Mouse (Mus musculus) T-helper 1 cell (primary cell): ENCODE results near the gene Rarg.

Experiments
- in situ Hi-C: fragments of 300-600 bp; cut with MboI, MseI; formaldehyde crosslinking; loops from one replicate; pipeline ENCODE4 v1.15.1; 2025; ENCODE audit warnings: high pct_unique_total_duplicates

The Rarg gene

DNA sequence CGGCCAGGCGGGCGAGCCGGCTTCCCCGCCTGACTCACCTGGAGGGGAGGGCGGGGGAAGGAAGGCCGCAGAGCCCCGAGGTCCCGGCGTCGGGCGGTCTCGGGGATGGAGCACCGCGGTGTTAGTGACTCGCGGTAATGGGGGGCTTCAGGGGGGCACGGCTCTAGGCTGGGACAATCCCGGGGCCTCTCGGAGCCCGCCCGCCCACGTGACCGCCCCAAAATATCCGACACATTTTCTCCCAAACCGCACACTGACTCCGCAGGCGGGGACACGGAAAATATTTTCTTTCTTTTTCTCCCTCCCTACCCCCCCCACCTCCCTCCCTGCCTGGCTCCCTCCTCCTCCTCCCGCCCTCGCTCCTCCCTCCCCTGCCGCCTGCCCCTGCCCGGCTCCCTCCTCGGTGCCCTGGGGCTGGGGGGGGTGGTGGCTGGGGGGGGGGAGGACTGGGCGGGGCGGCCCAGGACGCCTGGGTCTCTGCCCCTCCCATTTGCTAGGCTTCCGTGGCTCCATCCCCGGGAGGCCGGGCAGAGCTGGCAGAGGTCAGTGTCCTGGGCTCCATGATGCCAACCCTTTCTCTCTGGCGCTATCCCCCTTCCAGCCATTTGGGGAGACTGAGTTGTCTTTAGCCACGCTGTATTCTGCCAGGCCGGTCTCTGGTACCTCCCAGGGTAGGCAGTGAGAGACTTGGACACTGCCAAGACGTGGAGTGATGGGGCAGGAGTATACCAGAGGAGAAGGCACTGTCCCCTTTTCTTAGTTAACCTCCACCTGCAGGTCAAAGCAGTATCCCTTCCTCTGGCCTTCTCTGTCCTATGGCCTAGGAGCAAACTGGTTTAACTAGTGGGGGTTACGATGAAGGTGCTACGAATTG lies at the start of gene Rarg:
Gene Rarg (minus strand): TSS at position 316 of the 874 bp plus-strand sequence.
- in situ Hi-C loops: no loop called here

DNA sequence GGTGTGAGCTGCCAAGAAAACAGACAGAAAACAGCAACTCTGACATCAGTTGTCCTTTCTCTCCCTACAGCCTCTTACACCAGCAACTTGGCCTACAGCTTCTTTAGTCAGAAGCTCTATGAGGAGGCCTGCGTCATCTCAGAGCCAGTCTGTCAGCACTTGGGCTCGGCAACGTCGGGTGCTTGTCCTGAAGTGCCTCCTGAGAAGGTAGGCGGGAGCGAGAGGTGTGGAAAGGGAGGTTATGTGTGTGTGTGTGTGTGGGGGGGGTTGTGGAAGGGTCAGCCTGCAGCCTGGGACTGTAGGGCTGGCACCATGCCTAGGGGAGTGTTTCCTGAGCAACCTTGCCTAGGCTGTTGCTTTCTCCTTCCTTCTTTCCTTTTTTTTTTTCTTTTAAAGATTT lies 45.2 kb upstream of the Rarg start:
- in situ Hi-C loops: no loop called here

DNA sequence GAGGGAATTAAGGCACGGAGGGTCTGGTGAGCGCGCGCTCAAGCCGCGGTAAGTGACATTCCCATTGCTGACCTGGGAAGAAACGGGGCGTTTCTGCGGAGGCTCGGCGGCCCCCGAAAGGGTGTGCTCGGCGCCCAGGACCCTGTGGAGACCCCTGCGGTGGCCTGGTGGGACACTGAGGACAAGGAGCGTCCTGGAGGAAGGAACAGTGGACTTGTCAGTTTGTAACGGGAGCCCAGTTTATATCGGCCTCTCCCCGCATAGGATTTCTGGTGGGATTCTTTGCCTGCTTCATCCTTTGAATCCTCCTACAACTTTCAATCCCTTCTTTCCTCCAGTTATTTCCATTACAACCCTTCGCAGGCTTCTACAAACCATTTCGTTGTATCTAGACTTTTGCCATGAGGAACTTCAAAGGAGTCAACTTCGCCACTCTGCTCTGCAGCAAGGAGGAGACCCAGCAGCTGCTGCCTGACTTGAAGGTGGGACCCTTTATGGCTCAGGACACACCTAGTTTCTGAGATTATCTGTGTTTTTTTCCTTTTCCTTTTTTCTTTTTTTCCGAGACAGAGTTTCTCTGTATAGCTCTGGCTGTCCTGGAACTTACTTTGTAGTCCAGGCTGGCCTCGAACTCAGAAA lies 39.2 kb upstream of the Rarg start:
- in situ Hi-C loops: no loop called here

DNA sequence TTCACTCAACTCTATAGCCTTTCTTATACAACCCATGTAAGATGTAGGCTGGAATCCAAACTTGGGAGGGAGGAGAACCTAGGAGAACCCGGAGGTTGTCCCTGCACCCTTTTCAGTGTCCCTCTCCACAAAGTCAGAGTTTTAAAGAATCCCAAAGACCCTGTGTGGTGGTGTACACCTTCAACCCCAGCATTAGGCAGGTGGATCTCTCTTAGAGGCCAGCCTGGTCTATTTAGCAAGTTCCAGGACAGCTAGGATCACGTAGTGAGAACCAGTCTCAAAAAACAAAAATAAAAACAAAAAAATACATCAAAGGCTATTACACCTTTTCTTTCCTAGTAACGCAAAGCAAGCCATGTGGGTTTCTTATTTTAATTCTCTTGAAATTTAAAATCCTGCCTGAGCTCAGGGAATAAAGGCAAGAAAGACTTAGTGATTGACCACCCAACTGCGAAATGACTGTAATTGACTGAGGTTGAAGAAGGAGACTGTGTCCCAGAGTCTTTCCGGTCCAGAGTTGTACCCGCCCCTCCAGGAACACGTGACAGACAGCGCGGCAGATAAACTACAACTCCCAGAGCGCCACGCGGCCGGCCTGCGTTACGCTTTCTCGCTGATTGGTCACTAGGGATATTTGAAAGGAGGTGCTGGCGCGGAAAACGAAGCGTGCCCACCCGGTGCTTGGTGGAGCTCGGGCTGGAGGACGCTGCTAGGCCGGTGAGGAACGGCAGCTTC lies 38.5 kb upstream of the Rarg start, which contains the start of gene Espl1:
Gene Espl1 (plus strand): TSS at position 634 of the 735 bp plus-strand sequence.
- in situ Hi-C loops: no loop called here

DNA sequence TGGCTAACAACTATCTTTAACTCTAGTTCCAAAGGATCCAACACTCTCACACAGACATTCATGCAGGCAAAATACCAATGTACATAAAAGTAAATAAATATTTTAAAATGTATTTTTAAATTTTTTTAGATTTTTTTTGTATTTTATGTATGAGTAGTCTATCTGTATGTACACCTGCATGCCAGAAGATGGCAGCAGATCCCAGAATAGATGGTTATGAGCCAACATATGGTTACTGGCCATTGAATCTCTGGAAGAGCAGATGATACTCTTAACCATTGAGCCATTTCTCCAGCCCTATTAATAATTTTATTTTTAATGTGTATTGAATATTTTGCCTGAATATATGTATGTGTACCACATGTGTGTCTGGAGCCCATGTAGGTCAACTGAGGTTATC lies 30.1 kb upstream of the Rarg start:
- in situ Hi-C loops: no loop called here

DNA sequence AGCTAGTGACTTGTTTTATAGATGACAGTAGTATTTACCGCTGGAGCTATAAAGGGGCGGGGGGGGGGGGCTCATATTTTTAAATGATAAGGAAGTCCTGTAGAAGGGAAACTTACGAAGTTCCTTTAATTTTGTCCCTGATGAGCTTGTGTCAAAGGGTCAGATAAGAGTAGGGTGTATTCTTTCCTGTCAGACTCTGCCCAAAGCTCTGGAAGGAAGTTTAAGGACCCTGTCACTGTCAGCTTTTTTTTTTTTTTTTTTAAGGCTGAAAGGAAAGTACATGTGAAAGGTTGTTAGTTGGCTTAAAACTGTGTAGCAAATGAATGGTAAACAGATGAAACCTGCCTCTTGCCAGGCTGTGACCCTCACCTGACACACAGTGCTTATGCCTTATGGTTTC lies 26.3 kb upstream of the Rarg start:
- in situ Hi-C loops: loop anchor here (5.0 kb wide), 1 partner anchor 46 kb away; no protein-coding TSS in a partner anchor

DNA sequence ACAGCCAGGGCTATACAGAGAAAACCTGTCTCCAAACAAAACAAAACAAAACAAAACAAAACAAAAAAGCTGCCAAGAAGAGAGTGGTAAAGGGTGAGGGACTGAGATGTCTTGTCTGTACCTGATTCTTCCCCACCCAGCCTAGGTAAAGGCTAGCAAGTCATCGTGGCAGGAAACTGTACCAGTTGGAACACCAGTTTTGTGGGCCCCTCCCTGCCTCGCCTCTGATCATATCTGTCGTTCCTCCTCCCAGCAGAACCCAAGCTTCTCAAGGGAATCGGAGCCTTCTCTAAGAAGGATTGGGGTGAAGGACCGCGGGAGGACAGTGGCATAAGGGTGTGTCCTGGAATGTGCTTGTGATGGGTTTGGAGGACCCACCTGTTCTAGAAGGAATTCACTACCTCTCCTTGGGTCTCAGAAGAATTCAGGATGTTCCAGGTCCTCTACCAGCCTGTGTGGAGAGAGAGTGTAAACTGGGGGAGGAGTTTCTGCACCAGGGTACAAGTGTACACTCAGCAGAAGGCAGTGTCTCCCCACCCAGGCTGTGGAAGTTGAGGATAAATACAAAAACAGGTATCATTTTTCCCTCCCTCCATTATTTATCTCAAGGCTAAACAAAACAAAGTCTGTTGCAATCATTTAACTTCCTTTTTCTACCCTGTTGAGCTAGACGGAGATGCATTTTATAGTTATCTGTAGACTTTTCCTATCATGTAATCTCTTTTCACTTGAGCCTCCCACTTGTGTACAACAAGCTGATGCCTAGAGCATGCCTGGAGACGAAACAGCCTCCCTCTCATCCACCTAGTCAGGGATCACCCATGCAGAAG lies 25.4 kb upstream of the Rarg start:
- in situ Hi-C loops: loop anchor here (5.0 kb wide), 1 partner anchor 45 kb away; no protein-coding TSS in a partner anchor

DNA sequence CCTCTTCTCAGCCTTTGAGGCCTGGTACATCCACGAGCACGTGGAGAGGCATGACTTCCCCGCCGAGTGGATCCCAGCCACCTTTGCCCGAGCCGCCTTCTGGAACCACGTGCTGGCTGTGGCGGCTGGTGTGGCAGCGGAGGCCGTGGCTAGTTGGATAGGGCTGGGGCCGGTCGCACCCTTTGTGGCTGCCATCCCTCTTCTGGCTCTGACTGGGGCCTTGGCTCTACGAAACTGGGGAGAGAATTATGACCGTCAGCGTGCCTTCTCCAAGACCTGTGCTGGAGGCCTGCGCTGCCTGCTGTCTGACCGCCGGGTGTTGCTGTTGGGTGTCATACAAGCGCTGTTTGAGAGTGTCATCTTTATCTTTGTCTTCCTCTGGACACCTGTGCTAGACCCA lies 23.3 kb upstream of the Rarg start:
- in situ Hi-C loops: loop anchor here (5.0 kb wide), 1 partner anchor 43 kb away; no protein-coding TSS in a partner anchor

DNA sequence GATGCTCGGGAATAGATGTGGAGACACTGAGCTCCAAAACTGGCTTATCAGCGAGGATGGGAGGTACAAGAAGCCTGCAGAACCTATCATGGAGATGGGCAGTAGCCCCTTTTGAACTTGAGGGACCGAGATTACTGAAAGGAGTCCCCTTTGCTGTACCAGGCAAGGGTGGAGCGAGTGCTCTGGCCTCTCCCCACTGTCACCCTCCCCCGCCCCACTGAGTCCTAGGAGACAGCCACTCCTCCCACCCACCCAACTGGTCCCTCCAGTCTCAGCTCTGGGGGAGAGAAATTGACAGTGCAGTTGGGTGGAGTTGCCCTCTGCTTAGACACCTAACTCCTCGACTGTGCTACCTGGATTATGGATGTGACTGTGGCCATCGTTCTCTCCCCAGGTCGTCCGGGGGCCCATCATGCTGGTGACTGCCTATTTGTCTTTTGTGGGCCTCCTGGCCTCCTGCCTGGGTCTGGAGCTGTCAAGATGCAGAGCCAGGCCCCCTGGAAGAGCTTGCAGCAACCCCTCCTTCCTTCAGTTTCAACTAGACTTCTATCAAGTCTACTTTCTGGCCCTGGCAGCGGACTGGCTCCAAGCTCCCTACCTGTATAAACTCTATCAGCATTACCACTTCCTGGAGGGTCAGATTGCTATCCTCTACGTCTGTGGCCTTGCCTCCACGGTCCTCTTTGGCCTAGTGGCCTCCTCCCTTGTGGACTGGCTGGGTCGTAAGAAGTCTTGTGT lies 22.6 kb upstream of the Rarg start:
- in situ Hi-C loops: loop anchor here (5.0 kb wide), 1 partner anchor 43 kb away; no protein-coding TSS in a partner anchor

DNA sequence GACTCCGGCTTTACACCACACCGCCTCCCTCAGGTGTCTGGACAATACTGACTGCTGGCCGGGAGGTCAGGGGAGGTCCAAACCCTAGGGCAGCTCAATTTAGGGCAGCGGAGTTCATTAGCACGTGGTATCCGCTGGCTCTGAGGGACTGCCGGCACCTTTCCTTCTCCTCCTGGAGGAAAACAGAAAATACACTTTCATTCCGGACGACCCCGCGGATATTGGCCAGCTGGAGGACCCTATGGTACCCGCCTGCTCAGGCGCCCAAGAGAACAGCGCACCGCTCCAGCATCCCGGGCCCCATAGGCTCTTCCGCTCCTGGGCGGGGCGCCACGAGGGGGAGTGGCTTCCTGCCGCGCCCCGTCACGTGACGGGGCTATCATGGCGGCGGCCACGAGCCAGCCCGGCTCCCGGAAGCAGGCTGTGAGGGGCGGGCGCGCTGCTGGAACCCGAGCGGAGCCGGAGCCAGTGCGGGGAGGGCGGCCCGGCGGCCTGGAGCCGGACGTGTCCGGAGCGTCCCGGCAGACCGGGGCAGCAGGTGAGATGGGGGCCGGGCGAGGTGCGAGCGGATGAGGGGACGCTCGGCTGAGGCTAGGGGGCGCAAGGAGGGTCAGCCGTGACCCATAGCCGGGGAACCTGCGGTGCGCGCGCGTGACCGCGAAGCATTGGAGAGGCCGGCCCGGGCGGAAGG lies 21.9 kb upstream of the Rarg start, which contains the start of gene Mfsd5:
Gene Mfsd5 (plus strand): TSS at position 363 of the 691 bp plus-strand sequence.
- in situ Hi-C loops: no loop called here

DNA sequence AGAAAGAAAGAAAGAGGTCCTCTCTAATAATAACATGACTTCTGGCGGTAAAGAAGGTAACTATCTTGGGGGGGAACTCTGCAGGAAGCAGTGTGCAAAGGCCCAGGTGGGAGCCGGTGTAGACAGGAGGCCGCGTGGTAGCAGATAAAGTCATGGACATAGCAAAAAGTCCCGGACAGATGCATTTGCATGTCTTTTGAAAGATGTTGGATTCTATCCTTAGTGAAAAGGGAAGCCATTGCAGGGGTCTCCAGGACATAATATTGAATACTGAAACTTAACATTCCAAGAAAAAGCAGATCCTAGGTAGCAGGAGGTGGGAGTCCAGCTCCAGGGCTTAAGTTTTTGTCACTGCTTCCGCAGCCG lies 21.4 kb upstream of the Rarg start:
- in situ Hi-C loops: no loop called here

DNA sequence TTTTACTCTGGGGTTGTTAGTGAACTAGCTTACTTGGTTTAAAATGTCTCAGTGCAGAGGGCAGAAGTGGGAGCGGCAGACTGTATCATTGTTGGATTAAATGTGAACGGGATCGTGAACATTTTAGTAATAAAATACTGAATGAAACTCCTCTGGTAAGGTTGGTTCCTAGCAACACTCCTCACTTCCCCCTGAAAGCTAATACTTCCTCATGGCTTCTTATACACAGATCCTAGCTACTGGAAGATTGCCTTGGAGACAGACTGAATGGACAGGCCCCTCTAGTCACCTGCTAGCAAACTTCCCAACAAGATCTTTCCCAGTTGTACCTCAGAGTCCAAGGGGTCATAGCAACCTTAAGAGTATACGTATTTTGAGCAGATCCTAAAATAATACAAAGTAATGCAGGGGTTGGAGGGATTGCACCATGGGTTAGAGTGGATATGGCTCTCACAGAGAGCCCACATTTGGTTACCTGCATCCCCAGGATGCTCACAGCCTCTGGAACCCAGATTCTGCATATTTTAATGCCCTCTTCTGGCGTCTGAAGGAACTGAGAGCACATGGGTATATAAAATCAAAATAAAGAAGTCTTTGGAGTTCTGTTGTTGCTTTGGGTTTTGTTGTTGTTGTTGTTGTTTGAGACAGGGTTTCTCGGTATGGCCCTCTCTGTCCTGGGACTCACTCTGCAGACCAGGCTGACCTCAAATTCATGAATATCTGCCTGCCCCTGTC lies 16.8 kb upstream of the Rarg start:
- in situ Hi-C loops: no loop called here

DNA sequence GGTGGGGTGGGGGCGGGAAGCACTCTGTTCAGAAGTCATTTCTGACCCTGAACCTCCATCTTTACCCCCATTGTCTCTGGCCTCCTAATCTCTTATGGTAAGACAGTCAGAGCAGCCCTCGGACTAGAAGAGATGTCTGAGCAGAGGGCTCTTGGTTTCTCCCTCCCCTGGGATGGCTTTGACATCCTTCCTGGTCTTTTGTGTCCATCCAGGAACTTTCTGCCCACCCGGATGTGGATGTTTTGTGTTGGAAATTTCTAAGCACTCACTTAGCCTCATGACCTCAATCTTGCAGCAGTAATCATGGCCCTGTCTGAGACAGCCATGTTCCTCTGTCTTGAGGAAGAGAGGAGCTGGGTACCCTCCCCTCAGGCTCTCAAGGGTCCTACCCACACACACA lies 14.1 kb upstream of the Rarg start:
- in situ Hi-C loops: no loop called here

DNA sequence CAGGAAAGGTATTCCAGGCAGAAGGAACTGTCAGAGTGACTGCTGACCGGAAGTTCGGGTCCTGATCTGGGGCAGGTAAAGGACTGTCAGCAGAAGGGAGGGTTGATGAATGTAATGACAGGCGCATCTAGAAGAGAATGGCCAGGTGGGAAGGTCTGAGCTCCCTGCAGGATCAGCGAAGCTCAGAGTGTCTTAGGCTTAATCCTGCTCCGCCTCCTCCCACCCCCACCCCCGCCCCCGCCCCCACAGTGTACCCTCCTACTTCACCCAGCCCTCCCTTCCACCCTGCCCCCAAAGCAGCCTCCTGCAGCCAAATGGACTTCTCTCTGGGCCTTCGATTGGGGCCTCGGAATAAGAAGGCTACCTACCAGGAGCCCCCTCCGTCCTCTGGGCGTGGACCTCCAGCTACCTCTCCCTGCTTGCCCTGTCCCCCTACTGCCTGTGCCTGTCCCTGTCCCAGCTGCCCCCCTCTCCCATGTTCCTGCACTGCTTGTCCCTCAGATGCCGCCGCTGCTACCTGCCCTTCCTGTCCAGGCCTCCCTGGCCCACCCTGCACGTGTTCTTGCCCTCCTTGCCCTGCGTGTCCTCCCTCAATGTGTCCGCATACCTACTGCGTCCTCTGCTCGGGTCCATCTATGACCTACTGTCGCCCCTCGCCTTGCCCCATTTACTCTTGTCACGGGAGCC lies 13.1 kb upstream of the Rarg start, which contains the start of gene Gm9918:
Gene Gm9918 (plus strand): TSS at position 290 of the 687 bp plus-strand sequence.
- in situ Hi-C loops: no loop called here

DNA sequence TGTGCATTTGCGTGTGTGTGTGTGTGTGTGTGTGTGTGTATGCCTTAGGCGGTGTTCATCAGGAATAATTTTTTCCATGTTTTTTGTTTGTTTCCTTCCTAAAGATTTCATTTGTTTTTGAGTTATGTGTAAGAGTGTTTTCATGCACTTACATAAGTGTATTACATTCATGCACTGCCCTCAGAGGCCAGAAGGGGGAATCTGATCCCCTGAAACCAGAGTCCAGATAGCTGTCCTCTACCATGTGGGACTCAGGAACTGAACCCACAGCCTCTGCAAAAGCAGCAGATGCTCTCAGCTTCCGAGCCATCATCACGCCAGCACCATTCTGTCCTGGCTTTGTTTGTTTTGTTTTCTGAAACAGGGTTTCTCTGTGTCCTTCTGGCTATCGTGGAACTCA lies 8.2 kb upstream of the Rarg start:
- in situ Hi-C loops: no loop called here

DNA sequence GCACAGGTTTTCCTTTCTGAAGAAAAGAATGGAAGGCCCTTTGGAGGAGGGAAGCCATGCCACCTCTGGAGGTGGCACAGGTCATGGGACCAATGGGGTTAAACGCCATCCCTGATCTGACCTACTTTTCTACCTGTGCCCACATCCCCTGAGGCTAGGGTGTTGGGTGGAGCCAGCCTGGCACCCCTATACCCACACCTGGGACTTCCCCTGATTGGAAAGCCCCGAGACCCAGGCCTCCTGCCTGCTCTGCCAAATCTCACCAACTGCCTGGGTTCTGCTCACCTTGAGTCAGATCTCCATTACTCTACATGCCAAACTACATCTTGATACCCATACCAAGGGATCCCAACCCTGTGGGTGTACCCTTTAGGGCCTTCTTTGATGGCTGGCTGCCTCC lies 5.7 kb upstream of the Rarg start:
- in situ Hi-C loops: no loop called here

DNA sequence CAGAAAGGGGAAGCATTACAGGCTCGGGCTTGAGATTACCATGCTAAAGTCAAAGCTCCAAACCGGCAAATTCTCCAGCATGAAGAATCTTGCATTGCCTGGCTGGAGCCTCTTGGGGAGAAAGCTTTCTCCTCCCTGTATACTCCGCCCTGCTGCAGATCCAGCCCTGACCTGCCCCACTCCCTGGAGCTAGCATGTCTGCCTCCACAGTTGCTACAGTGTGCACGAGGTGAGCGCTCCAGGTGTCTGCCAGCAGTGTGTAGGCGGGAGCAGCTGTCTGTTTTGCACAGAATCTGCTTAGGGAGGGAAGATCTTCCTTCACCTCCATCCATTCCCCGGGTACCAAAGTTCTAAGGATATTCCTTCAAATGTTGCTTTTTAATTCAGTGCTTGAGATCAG lies 5.3 kb upstream of the Rarg start:
- in situ Hi-C loops: no loop called here

DNA sequence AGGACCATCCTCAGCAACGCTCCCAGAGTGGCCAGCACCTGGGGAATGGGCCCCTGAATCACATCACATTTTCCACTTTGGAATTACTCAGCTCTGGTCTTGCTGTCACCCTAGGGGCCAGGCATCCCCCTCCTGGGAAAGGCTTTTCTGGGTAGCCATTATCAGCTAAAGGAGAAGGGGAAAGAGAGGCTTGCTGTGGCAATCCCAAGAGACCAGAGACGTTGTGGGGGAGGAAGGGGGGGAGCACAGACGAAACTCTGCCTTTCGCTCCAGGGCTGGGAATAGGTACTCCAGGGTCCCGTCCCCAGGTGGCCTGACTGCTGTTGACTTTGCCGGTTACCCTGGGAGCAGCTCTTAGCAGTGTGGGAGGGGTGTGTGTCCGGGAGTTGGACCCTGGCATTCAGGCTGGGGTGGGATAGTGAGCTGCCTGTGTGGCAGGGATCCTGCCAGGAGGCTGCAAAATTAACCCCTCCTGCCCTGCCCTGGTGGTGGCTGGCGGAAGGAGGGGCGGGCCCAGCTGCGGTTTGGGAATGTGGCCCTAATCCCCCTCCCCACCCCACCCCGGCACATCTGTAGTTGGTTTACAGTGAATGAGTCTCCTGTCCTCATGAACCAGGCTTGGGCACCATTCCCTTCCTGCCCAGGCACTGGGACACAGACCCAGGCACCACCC lies 1.4 kb upstream of the Rarg start:
- in situ Hi-C loops: no loop called here
